Mouse (Mus musculus): Measurements from ENCODE around the gene Gm21732.
"Not testable (repeated sequence)": the region's sequence is repeated elsewhere in the genome, so short reads cannot be mapped to it uniquely, and the experiment has no call there.

The Gm21732 gene

DNA sequence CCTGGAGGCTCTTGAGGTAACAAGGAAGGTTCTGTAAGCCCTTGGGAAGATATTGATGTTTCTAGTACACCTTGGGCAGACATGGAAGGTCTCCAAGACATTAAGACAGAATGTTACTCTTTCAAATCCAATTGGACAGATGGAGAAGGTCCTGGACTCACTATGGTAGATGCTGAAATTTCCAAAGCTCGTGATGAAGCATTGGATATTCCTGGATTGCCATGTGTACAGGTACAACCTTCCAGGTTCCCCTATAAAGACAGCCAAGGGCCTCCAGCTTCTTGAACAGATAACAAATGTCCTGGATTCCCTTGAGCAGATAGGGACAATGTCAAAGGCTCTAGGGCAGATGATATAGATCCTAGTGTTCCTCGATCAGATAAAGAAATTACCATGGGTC lies at the start of gene Gm21732:
Gene Gm21732, minus strand, starts transcription at position 101 of the 400 bp plus-strand sequence.
- DNase-seq (ENCODE audit: low read depth, low spot score), result not testable (repeated sequence)

Measured in CD4-positive helper T cell, adult 2 months (primary cell).